Mouse (Mus musculus): ENCODE data around the gene Syce2.

Syce2 gene

GRCm38 (mm10) chr8:84844397-84845070 lies 27.4 kb upstream of the Syce2 start:
- peak; percentile 56 for DNase-seq (ENCODE audit: low read depth, low spot score)

- no peak for DNase-seq (ENCODE audit: low read depth, low spot score)
These were observed 26.4 kb upstream of the Syce2 start for GRCm38 (mm10) chr8:84845355-84846093.

GRCm38 (mm10) chr8:84846094-84846721 lies 25.7 kb upstream of the Syce2 start:
- peak; percentile 48 for DNase-seq (ENCODE audit: low read depth, low spot score)

GRCm38 (mm10) chr8:84846722-84847572 lies 25.0 kb upstream of the Syce2 start, which contains the start of gene Calr:
Gene Calr (minus strand): TSS chr8:84846934.
- DNase-seq (ENCODE audit: low read depth, low spot score): peak; percentile 100

GRCm38 (mm10) chr8:84847684-84848435 lies 24.1 kb upstream of the Syce2 start:
- DNase-seq (ENCODE audit: low read depth, low spot score): peak; percentile 76

GRCm38 (mm10) chr8:84856434-84856833 lies 15.5 kb upstream of the Syce2 start:
- no peak for DNase-seq (ENCODE audit: low read depth, low spot score)

GRCm38 (mm10) chr8:84856864-84857441 lies 15.0 kb upstream of the Syce2 start, which contains the start of gene Farsa:
Gene Farsa (plus strand): TSS chr8:84856989.
- peak; percentile 97 for DNase-seq (ENCODE audit: low read depth, low spot score)

- DNase-seq (ENCODE audit: low read depth, low spot score): peak; percentile 63
These were observed 526 bp downstream of the Syce2 start for GRCm38 (mm10) chr8:84872309-84872965.

GRCm38 (mm10) chr8:84873016-84873415 lies 1.1 kb downstream of the Syce2 start:
- peak; percentile 52 for DNase-seq (ENCODE audit: low read depth, low spot score)

- DNase-seq (ENCODE audit: low read depth, low spot score): no peak
These were observed 2.4 kb downstream of the Syce2 start for GRCm38 (mm10) chr8:84874339-84874738.

GRCm38 (mm10) chr8:84877297-84878035 lies 5.6 kb downstream of the Syce2 start:
- no peak for DNase-seq (ENCODE audit: low read depth, low spot score)

GRCm38 (mm10) chr8:84878915-84879314 lies 7.0 kb downstream of the Syce2 start:
- no peak for DNase-seq (ENCODE audit: low read depth, low spot score)

GRCm38 (mm10) chr8:84884728-84885127 lies 12.8 kb downstream of the Syce2 start:
- DNase-seq (ENCODE audit: low read depth, low spot score): no peak

GRCm38 (mm10) chr8:84888280-84888679 lies 16.4 kb downstream of the Syce2 start:
- no peak for DNase-seq (ENCODE audit: low read depth, low spot score)

GRCm38 (mm10) chr8:84889141-84889540 lies 17.2 kb downstream of the Syce2 start:
- no peak for DNase-seq (ENCODE audit: low read depth, low spot score)

- DNase-seq (ENCODE audit: low read depth, low spot score): no peak
These were observed 21.2 kb downstream of the Syce2 start for GRCm38 (mm10) chr8:84892993-84893708.

- peak; percentile 98 for DNase-seq (ENCODE audit: low read depth, low spot score)
These were observed 21.8 kb downstream of the Syce2 start, which contains the start of gene Gcdh for GRCm38 (mm10) chr8:84893709-84894134. Gene Gcdh (minus strand): TSS chr8:84893921.

- no peak for DNase-seq (ENCODE audit: low read depth, low spot score)
These were observed 24.1 kb downstream of the Syce2 start for GRCm38 (mm10) chr8:84895963-84896362.
